Mouse (Mus musculus): ENCODE measurements around the gene Morc3.

Gene Morc3

GRCm38 (mm10) chr16:93922835-93923389 is 91.0 kb downstream of the Morc3 start:
- DNase-seq (ENCODE audit: low spot score): no peak

GRCm38 (mm10) chr16:93923788-93924187 is 91.9 kb downstream of the Morc3 start:
- DNase-seq (ENCODE audit: low spot score): no peak
